Mouse (Mus musculus) layer of hippocampus, postnatal 25 days (tissue): Measurements from ENCODE around the gene Olfr1033. TPM values are rescaled to one million over a fixed set of nuclear protein-coding genes. Genes with fewer than 3 reads are reported as not detected.
"Not testable (repeated sequence)": the region's sequence is repeated elsewhere in the genome, so short reads cannot be mapped to it uniquely, and the experiment has no call there.

Experiments
- DNase-seq, 2 experiments: peaks; one replicate each; pipeline ENCODE4 v3.0.0; 2022; ENCODE audit warnings: mixed read lengths in 2 of 2, low spot score in 1 of 2; ENCODE audit errors: extremely low spot score in 1 of 2
- total RNA-seq, 2 experiments: library from RNA; stranded (reverse); gene quantifications; 2 replicates each; pipeline ENCODE4 v1.2.3; 2021

Olfr1033 gene
- not detected for total RNA-seq

- not testable (repeated sequence) for DNase-seq
These were observed at the start of gene Olfr1033 for GRCm38 (mm10) chr2:86020406-86020805. Olfr1033 (plus strand) TSS chr2:86020633.

GRCm38 (mm10) chr2:85973595-85973994 is 46.8 kb upstream of the Olfr1033 start, which contains the start of gene Olfr1029:
Olfr1029 (plus strand) TSS chr2:85973895.
- no peak for DNase-seq

- DNase-seq = no peak
These were observed 41.5 kb upstream of the Olfr1033 start, which contains the start of gene Olfr1030 for GRCm38 (mm10) chr2:85978976-85979375. Olfr1030 (plus strand) TSS chr2:85979276.

GRCm38 (mm10) chr2:85990004-85990403 is 30.4 kb upstream of the Olfr1033 start, which contains the start of gene Olfr1031:
Olfr1031 (plus strand) TSS chr2:85990304.
- DNase-seq = no peak

DNA sequence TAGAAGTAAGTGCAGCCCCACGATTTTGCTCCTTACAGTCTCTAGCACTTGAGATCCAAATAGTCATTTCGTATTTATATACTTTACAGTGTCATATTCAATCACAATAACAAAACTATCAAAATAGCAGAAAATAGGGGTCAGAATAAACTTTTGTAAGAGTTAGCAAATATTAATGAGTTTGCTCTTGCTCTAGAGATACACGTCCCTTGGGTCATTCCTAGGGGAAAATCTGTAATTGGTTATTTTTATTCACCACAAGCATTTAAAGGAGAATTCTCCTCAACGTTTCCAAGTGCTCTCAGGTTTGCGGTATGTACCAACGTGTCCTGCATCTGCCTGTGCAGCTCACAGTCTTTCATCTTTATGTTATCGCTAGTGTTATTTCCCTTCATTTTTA is 15.2 kb upstream of the Olfr1033 start, which contains the start of gene Olfr1032:
Gene Olfr1032, plus strand, starts transcription at position 301 of the 400 bp plus-strand sequence.
- DNase-seq = no peak

DNA sequence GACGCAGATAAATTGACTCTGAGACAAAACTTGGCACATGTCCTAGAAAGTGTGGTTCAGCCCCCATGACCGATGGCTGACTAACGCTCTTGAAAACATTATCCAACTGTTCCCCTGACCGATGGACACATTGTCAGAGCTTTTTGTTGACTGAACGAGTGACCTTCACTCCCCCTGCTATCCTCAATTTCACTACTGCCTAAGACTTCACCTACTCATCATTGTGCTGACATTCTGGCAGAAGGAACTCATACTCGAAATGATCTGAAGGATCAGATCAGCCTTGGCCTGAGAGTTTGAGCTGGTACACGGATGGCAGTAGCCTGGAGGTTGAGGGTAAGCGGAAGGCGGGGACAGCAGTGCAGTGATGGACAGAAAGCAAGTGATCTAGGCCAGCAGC is 1.1 kb downstream of the Olfr1033 start:
- not testable (repeated sequence) for DNase-seq

DNA sequence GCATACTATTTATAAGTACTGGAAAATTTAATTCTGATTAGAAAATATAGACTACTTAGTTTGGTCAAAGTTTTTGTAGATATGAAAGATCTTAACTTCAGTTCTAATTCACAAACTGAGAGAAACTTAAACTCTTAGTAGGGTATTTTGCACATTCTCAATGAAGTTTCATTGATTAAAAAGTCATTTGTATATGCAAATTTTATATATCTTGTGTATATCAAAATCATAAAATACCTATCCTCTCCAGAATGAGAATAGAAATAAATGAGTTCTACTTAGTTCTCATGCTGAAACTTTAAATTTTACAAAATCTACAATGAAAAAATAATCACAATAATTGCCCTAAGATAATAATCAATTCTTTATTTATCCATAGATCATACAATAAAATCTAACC is 25.1 kb downstream of the Olfr1033 start, which contains the start of gene Olfr1034:
Gene Olfr1034, plus strand, starts transcription at position 301 of the 400 bp plus-strand sequence.
- DNase-seq = no peak

GRCm38 (mm10) chr2:86050777-86051176 is 30.3 kb downstream of the Olfr1033 start:
- not testable (repeated sequence) for DNase-seq

GRCm38 (mm10) chr2:86063766-86064165 is 43.3 kb downstream of the Olfr1033 start:
- not testable (repeated sequence) for DNase-seq

DNA sequence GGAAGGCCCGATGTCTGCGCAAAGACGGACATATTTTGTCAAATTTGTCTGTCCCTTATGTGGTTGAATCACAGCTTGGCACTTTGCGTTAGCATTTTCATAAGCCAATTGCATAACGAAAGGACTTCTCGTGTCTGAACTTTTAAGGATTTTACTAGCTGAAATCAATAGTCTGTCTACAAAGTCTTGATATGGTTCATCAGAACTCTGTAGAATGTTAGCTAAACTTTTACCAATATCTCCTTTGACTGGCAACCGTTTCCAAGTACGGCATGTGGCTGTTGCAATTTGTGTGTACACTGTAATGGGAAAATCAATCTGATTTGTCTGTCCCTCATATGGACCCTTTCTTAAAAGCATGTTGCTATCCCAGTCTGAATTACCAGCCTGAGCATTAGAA is 49.8 kb downstream of the Olfr1033 start:
- no peak for DNase-seq

- DNase-seq = not testable (repeated sequence)
These were observed 53.3 kb downstream of the Olfr1033 start, which contains the start of gene Olfr1036 for GRCm38 (mm10) chr2:86073692-86074091. Olfr1036 (plus strand) TSS chr2:86073992.

- not testable (repeated sequence) for DNase-seq
These were observed 60.0 kb downstream of the Olfr1033 start for GRCm38 (mm10) chr2:86080478-86080877.

DNA sequence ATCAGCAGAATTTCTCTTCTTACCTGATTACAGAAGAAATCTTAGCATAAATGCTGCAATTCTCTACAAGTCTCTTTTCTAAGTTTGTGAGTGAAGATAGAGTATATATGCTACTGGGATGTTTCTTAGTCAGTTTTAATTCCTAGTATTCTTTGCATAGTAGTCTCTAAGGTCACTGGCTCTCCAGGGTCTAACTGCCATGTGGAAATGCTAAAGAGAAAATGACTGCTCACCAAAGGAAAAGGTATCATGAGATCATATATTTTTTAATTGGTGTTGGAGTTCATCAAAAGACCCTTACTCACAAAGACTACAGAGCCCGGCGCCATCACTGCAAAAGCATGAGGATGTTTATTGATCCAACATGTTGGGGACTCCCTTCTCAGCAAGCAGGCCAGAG is 66.9 kb downstream of the Olfr1033 start, which contains the start of gene Olfr1037:
Gene Olfr1037, minus strand, starts transcription at position 101 of the 400 bp plus-strand sequence.
- DNase-seq = no peak

Other genes with a start within 250 kb of the Olfr1033 start
- gene Olfr1014, start 247.9 kb upstream of the Olfr1033 start, total RNA-seq = not detected
- gene Olfr1015, start 238.6 kb upstream of the Olfr1033 start, total RNA-seq = not detected
- not detected for gene Olfr1016, start 218.1 kb upstream of the Olfr1033 start, total RNA-seq
- not detected for gene Olfr1018, start 202.2 kb upstream of the Olfr1033 start, total RNA-seq
- gene Olfr1019, start 175.2 kb upstream of the Olfr1033 start, total RNA-seq = not detected
- gene Olfr1020, start 173.6 kb upstream of the Olfr1033 start, total RNA-seq = not detected
- not detected for gene Olfr1022, start 152.0 kb upstream of the Olfr1033 start, total RNA-seq
- gene Olfr1023, start 135.0 kb upstream of the Olfr1033 start, total RNA-seq = not detected
- gene Olfr1024, start 115.6 kb upstream of the Olfr1033 start, total RNA-seq = not detected
- not detected for gene Olfr1025-ps1, start 105.4 kb upstream of the Olfr1033 start, total RNA-seq
- gene Olfr1026, start 99.1 kb upstream of the Olfr1033 start, total RNA-seq = not detected
- gene Olfr1028, start 70.2 kb upstream of the Olfr1033 start, total RNA-seq = not detected
- not detected for gene Olfr1029, start 46.7 kb upstream of the Olfr1033 start, total RNA-seq
- gene Olfr1030, start 41.4 kb upstream of the Olfr1033 start, total RNA-seq = not detected
- gene Olfr1031, start 30.3 kb upstream of the Olfr1033 start, total RNA-seq = not detected
- not detected for gene Olfr1032, start 15.1 kb upstream of the Olfr1033 start, total RNA-seq
- not detected for gene Olfr1034, start 25.2 kb downstream of the Olfr1033 start, total RNA-seq
- not detected for gene Olfr1036, start 53.4 kb downstream of the Olfr1033 start, total RNA-seq
- gene Olfr1037, start 66.8 kb downstream of the Olfr1033 start, total RNA-seq = not detected
- not detected for gene Olfr1039, start 115.3 kb downstream of the Olfr1033 start, total RNA-seq
- not detected for gene Olfr1040, start 126.1 kb downstream of the Olfr1033 start, total RNA-seq
- not detected for gene Olfr1042, start 141.2 kb downstream of the Olfr1033 start, total RNA-seq
- not detected for gene Olfr1043, start 146.9 kb downstream of the Olfr1033 start, total RNA-seq
- not detected for gene Olfr1044, start 157.2 kb downstream of the Olfr1033 start, total RNA-seq
- gene Olfr52, start 165.1 kb downstream of the Olfr1033 start, total RNA-seq = not detected
- gene Olfr1045, start 182.4 kb downstream of the Olfr1033 start, total RNA-seq = not detected
- not detected for gene Olfr1046, start 198.7 kb downstream of the Olfr1033 start, total RNA-seq
- not detected for gene Olfr1047, start 210.8 kb downstream of the Olfr1033 start, total RNA-seq
- not detected for gene Olfr1048, start 219.7 kb downstream of the Olfr1033 start, total RNA-seq
- not detected for gene Olfr1049, start 237.7 kb downstream of the Olfr1033 start, total RNA-seq